Mouse (Mus musculus) heart, embryonic 13.5 days (tissue): ENCODE data around the gene Add3. TPM values are rescaled to one million over a fixed set of nuclear protein-coding genes. Genes with fewer than 3 reads are reported as not detected.

Source experiments
- ATAC-seq: fragments of 200-750 bp; cut with Nextera tagmentation; 2 replicates; pipeline ENCODE4 v1.8.0; 2017; ENCODE audit warnings: moderate TSS enrichment; ENCODE audit not compliant: insufficient number of reproducible peaks, low FRiP score, low TSS enrichment; ENCODE audit errors: extremely low read depth
- H3K27ac ChIP-seq: fragments of 300-500 bp; sonication (generic); replicated peaks from 2 replicates; pipeline ENCODE4 v1.5.1; 2015; ENCODE audit warnings: moderate library complexity, mild to moderate bottlenecking, inconsistent platforms
- H3K27me3 ChIP-seq: fragments of 300-500 bp; sonication (generic); replicated peaks from 2 replicates; pipeline ENCODE4 v1.6.1; 2015; ENCODE audit warnings: mild to moderate bottlenecking, inconsistent platforms
- H3K36me3 ChIP-seq: fragments of 300-500 bp; sonication (generic); 2 replicates; pipeline ENCODE4 v1.6.1; 2015; ENCODE audit warnings: mild to moderate bottlenecking, inconsistent platforms
- H3K4me1 ChIP-seq: fragments of 300-500 bp; sonication (generic); 2 replicates; pipeline ENCODE4 v1.6.1; 2015; ENCODE audit warnings: inconsistent platforms
- H3K4me2 ChIP-seq: fragments of 300-500 bp; sonication (generic); 2 replicates; pipeline ENCODE4 v1.6.1; 2015; ENCODE audit warnings: inconsistent platforms, mild to moderate bottlenecking, moderate library complexity
- H3K4me3 ChIP-seq: fragments of 300-500 bp; sonication (generic); 2 replicates; pipeline ENCODE4 v1.5.1; 2015; ENCODE audit warnings: moderate library complexity, mild to moderate bottlenecking, inconsistent platforms
- H3K9ac ChIP-seq: fragments of 300-500 bp; sonication (generic); 2 replicates; pipeline ENCODE4 v1.6.1; 2015; ENCODE audit warnings: inconsistent platforms, mild to moderate bottlenecking, moderate library complexity
- H3K9me3 ChIP-seq: fragments of 300-500 bp; sonication (generic); 2 replicates; pipeline ENCODE4 v1.6.1; 2016; ENCODE audit warnings: inconsistent platforms
- WGBS: fragments of 180-500 bp; shearing (Covaris S2); methylation state at CpG from one replicate; pipeline ENCODE4 v1.1.7; 2015; ENCODE audit warnings: mixed read lengths; 5-methylcytosine and 5-hydroxymethylcytosine counted together
- polyA plus RNA-seq: library from polyadenylated mRNA; unstranded; fragments of >200 nt; fragmentation: Nextera tagmentation; extraction: Ambion mirVana; gene quantifications from 2 replicates; pipeline ENCODE4 v1.2.1, GENCODE M21; 2015

Gene Add3
- polyA plus RNA-seq, 1 experiment from 2014 or later, result 121 TPM

GRCm38 (mm10) chr19:53187533-53187932 is 47.3 kb downstream of the Add3 start:
- Histone ChIP-seq H3K4me3 (peak overlapping the region; percentile 12), H3K36me3 (peaks cover 5% of the 10 kb centered on the region; the same call in 1 of the 2 replicates), H3K4me2 (peak overlapping the region; percentile 56), H3K4me1 (peaks cover 94% of the 10 kb centered on the region), H3K9ac (peak overlapping the region; percentile 69), H3K27ac (peak overlapping the region; percentile 73), H3K9me3 (no peaks in the 10 kb centered on the region), H3K27me3 (no peaks in the 10 kb centered on the region)
- 20% methylated on average over 7 of the region's 7 CpGs for WGBS
- no peak for ATAC-seq

- Histone ChIP-seq H3K4me3 (no peak overlapping the region), H3K9ac (0 out of 2 replicates have a peak overlapping the region, but pooled peaks have one; percentile 17), H3K27me3 (no peaks in the 10 kb centered on the region), H3K4me2 (peak overlapping the region; percentile 56; the same call in 1 of the 2 replicates), H3K27ac (peak overlapping the region; percentile 73), H3K4me1 (peaks cover 91% of the 10 kb centered on the region), H3K36me3 (peaks cover 5% of the 10 kb centered on the region; the same call in 1 of the 2 replicates), H3K9me3 (no peaks in the 10 kb centered on the region)
- ATAC-seq, result no peak
- 73% methylated on average over 6 of the region's 6 CpGs for WGBS
Observed at GRCm38 (mm10) chr19:53188186-53188585, 47.9 kb downstream of the Add3 start.

- H3K27ac ChIP-seq, result peak overlapping the region; percentile 73
- peaks cover 91% of the 10 kb centered on the region for H3K4me1 ChIP-seq
Observed at GRCm38 (mm10) chr19:53188724-53189220, 48.5 kb downstream of the Add3 start.

GRCm38 (mm10) chr19:53189736-53190135 is 49.5 kb downstream of the Add3 start:
- Histone ChIP-seq H3K9me3 (no peaks in the 10 kb centered on the region), H3K27me3 (no peaks in the 10 kb centered on the region), H3K36me3 (peaks cover 5% of the 10 kb centered on the region; the same call in 1 of the 2 replicates), H3K4me3 (no peak overlapping the region), H3K9ac (0 out of 2 replicates have a peak overlapping the region, but pooled peaks have one; percentile 16), H3K27ac (peak overlapping the region; percentile 55), H3K4me1 (peaks cover 91% of the 10 kb centered on the region), H3K4me2 (no peak overlapping the region)
- no peak for ATAC-seq
- WGBS, result 76% methylated on average over 3 of the region's 3 CpGs

More at GRCm38 (mm10) chr19:53188724-53189220, 48.5 kb downstream of the Add3 start:
- WGBS, result 56% methylated on average over 5 of the region's 5 CpGs
- no peak for ATAC-seq
- Histone ChIP-seq H3K9me3 (no peaks in the 10 kb centered on the region), H3K4me2 (0 out of 2 replicates have a peak overlapping the region, but pooled peaks have one; percentile 56), H3K9ac (no peak overlapping the region), H3K36me3 (peaks cover 5% of the 10 kb centered on the region; the same call in 1 of the 2 replicates), H3K4me3 (no peak overlapping the region), H3K27me3 (no peaks in the 10 kb centered on the region)

- no peak for ATAC-seq
- no peak overlapping the region for H3K9ac ChIP-seq
- peak overlapping the region; percentile 55 for H3K27ac ChIP-seq
- no peak overlapping the region for H3K4me2 ChIP-seq
- H3K9me3 ChIP-seq, result no peaks in the 10 kb centered on the region
- no peaks in the 10 kb centered on the region for H3K27me3 ChIP-seq
- H3K4me1 ChIP-seq, result peaks cover 91% of the 10 kb centered on the region
- 52% methylated on average over 3 of the region's 3 CpGs for WGBS
- H3K4me3 ChIP-seq, result no peak overlapping the region
- H3K36me3 ChIP-seq, result peaks cover 5% of the 10 kb centered on the region; the same call in 1 of the 2 replicates
Observed at GRCm38 (mm10) chr19:53190232-53190631, 50.0 kb downstream of the Add3 start.

GRCm38 (mm10) chr19:53191867-53192487 is 51.7 kb downstream of the Add3 start:
- 18% methylated on average over 6 of the region's 6 CpGs for WGBS
- no peaks in the 10 kb centered on the region for H3K9me3 ChIP-seq
- no peaks in the 10 kb centered on the region for H3K27me3 ChIP-seq
- H3K36me3 ChIP-seq, result peaks cover 8% of the 10 kb centered on the region; the same call in 1 of the 2 replicates
- H3K4me1 ChIP-seq, result peaks cover 85% of the 10 kb centered on the region
- H3K4me3 ChIP-seq, result no peak overlapping the region
- ATAC-seq, result no peak
- H3K9ac ChIP-seq, result peak overlapping the region; percentile 48; the same call in 1 of the 2 replicates
- peak overlapping the region; percentile 85 for H3K27ac ChIP-seq
- H3K4me2 ChIP-seq, result peak overlapping the region; percentile 31

- H3K4me2 ChIP-seq, result peak overlapping the region; percentile 56
- H3K9me3 ChIP-seq, result no peaks in the 10 kb centered on the region
- H3K27ac ChIP-seq, result peak overlapping the region; percentile 89
- H3K36me3 ChIP-seq, result peaks cover 8% of the 10 kb centered on the region; the same call in 1 of the 2 replicates
- no peak for ATAC-seq
- H3K4me1 ChIP-seq, result peaks cover 83% of the 10 kb centered on the region
- WGBS, result 77% methylated on average over 2 of the region's 2 CpGs
- H3K4me3 ChIP-seq, result no peak overlapping the region
- H3K27me3 ChIP-seq, result no peaks in the 10 kb centered on the region
- no peak overlapping the region for H3K9ac ChIP-seq
Observed at GRCm38 (mm10) chr19:53193190-53193589, 52.9 kb downstream of the Add3 start.

- Histone ChIP-seq H3K27ac (peak overlapping the region; percentile 89), H3K4me3 (peak overlapping the region; percentile 17; the same call in 1 of the 2 replicates), H3K4me2 (peak overlapping the region; percentile 56), H3K9ac (peak overlapping the region; percentile 73), H3K9me3 (no peaks in the 10 kb centered on the region), H3K4me1 (peaks cover 83% of the 10 kb centered on the region), H3K36me3 (peaks cover 8% of the 10 kb centered on the region; the same call in 1 of the 2 replicates), H3K27me3 (no peaks in the 10 kb centered on the region)
- 40% methylated on average over 11 of the region's 11 CpGs for WGBS
- ATAC-seq, result no peak
Observed at GRCm38 (mm10) chr19:53193964-53194582, 53.8 kb downstream of the Add3 start.

- Histone ChIP-seq H3K36me3 (peaks cover 12% of the 10 kb centered on the region), H3K9ac (peak overlapping the region; percentile 73), H3K4me2 (peak overlapping the region; percentile 56), H3K4me3 (no peak overlapping the region), H3K27me3 (no peaks in the 10 kb centered on the region), H3K4me1 (peaks cover 83% of the 10 kb centered on the region), H3K9me3 (no peaks in the 10 kb centered on the region), H3K27ac (peak overlapping the region; percentile 89)
- ATAC-seq, result no peak
- WGBS, result 75% methylated on average over 9 of the region's 9 CpGs
Observed at GRCm38 (mm10) chr19:53194751-53195520, 54.7 kb downstream of the Add3 start.

GRCm38 (mm10) chr19:53196961-53197360 is 56.7 kb downstream of the Add3 start:
- no peak overlapping the region for H3K9ac ChIP-seq
- no peak overlapping the region for H3K4me3 ChIP-seq
- H3K4me1 ChIP-seq, result peaks cover 68% of the 10 kb centered on the region
- WGBS, result 84% methylated on average over 10 of the region's 10 CpGs
- ATAC-seq, result no peak
- no peak overlapping the region for H3K4me2 ChIP-seq
- no peak overlapping the region for H3K27ac ChIP-seq
- H3K36me3 ChIP-seq, result peaks cover 18% of the 10 kb centered on the region
- H3K9me3 ChIP-seq, result no peaks in the 10 kb centered on the region
- H3K27me3 ChIP-seq, result no peaks in the 10 kb centered on the region

GRCm38 (mm10) chr19:53197766-53198165 is 57.5 kb downstream of the Add3 start:
- WGBS, result 51% methylated on average over 7 of the region's 7 CpGs
- H3K36me3 ChIP-seq, result peaks cover 19% of the 10 kb centered on the region
- no peak overlapping the region for H3K9ac ChIP-seq
- ATAC-seq, result no peak
- no peak overlapping the region for H3K4me2 ChIP-seq
- H3K4me1 ChIP-seq, result peaks cover 63% of the 10 kb centered on the region
- H3K27me3 ChIP-seq, result no peaks in the 10 kb centered on the region
- no peaks in the 10 kb centered on the region for H3K9me3 ChIP-seq
- H3K27ac ChIP-seq, result peak overlapping the region; percentile 60
- no peak overlapping the region for H3K4me3 ChIP-seq
